Mouse (Mus musculus) liver, embryonic 12.5 days (tissue): Measurements from ENCODE around the gene Chka. TPM values are rescaled to one million over a fixed set of nuclear protein-coding genes. Genes with fewer than 3 reads are reported as not detected.

ENCODE experiments used
- ATAC-seq: fragments of 200-750 bp; cut with Nextera tagmentation; 2 replicates; pipeline ENCODE4 v1.8.0; 2017; ENCODE audit warnings: moderate number of reproducible peaks, mild to moderate bottlenecking, moderate library complexity
- H3K27ac ChIP-seq: fragments of 300-500 bp; sonication (generic); 2 replicates; pipeline ENCODE4 v1.5.1; 2016; ENCODE audit warnings: mild to moderate bottlenecking
- H3K27me3 ChIP-seq: fragments of 300-500 bp; sonication (generic); replicated peaks from 2 replicates; pipeline ENCODE4 v1.6.1; 2016; ENCODE audit warnings: mild to moderate bottlenecking, moderate library complexity
- H3K36me3 ChIP-seq: fragments of 300-500 bp; sonication (generic); 2 replicates; pipeline ENCODE4 v1.6.1; 2016; ENCODE audit warnings: mild to moderate bottlenecking, moderate library complexity
- H3K4me1 ChIP-seq: fragments of 300-500 bp; sonication (generic); 2 replicates; pipeline ENCODE4 v1.6.1; 2016
- H3K4me2 ChIP-seq: fragments of 300-500 bp; sonication (generic); 2 replicates; pipeline ENCODE4 v1.6.1; 2016; ENCODE audit warnings: mild to moderate bottlenecking, moderate library complexity
- H3K4me3 ChIP-seq: fragments of 300-500 bp; sonication (generic); 2 replicates; pipeline ENCODE4 v1.5.1; 2016; ENCODE audit warnings: mild to moderate bottlenecking, moderate library complexity
- H3K9ac ChIP-seq: fragments of 300-500 bp; sonication (generic); 2 replicates; pipeline ENCODE4 v1.6.1; 2016; ENCODE audit warnings: mild to moderate bottlenecking, moderate library complexity
- H3K9me3 ChIP-seq: fragments of 300-500 bp; sonication (generic); replicated peaks from 2 replicates; pipeline ENCODE4 v1.6.1; 2016; ENCODE audit warnings: mild to moderate bottlenecking, moderate library complexity
- WGBS: fragments of 180-500 bp; shearing (Covaris S2); methylation state at CpG from one replicate; pipeline ENCODE4 v1.1.7; 2016; ENCODE audit not compliant: insufficient replicate concordance; 5-methylcytosine and 5-hydroxymethylcytosine counted together
- polyA plus RNA-seq: library from polyadenylated mRNA; unstranded; fragments of >200 nt; fragmentation: Nextera tagmentation; extraction: Ambion mirVana; gene quantifications from 2 replicates; pipeline ENCODE4 v1.2.1, GENCODE M21; 2016

Chka gene
- polyA plus RNA-seq, 1 experiment from 2014 or later, result 26.7 TPM

GRCm38 (mm10) chr19:3895171-3895631 is 43.6 kb downstream of the Chka start:
- Histone ChIP-seq H3K4me2 (no peak overlapping the region), H3K4me3 (no peak overlapping the region), H3K4me1 (no peaks in the 10 kb centered on the region), H3K36me3 (peaks cover 96% of the 10 kb centered on the region), H3K27ac (no peak overlapping the region), H3K27me3 (no peaks in the 10 kb centered on the region), H3K9ac (no peak overlapping the region), H3K9me3 (no peaks in the 10 kb centered on the region)
- ATAC-seq, result peak; percentile 54
- 51% methylated on average over 3 of the region's 3 CpGs for WGBS

- peaks cover 88% of the 10 kb centered on the region for H3K36me3 ChIP-seq
- no peaks in the 10 kb centered on the region for H3K4me1 ChIP-seq
- no peak for ATAC-seq
- no peak overlapping the region for H3K4me2 ChIP-seq
- no peak overlapping the region for H3K27ac ChIP-seq
- H3K9ac ChIP-seq, result no peak overlapping the region
- H3K27me3 ChIP-seq, result no peaks in the 10 kb centered on the region
- no peaks in the 10 kb centered on the region for H3K9me3 ChIP-seq
- no peak overlapping the region for H3K4me3 ChIP-seq
- WGBS, result 80% methylated on average over 10 of the region's 10 CpGs
Measured at GRCm38 (mm10) chr19:3896208-3896607, 44.6 kb downstream of the Chka start.

DNA sequence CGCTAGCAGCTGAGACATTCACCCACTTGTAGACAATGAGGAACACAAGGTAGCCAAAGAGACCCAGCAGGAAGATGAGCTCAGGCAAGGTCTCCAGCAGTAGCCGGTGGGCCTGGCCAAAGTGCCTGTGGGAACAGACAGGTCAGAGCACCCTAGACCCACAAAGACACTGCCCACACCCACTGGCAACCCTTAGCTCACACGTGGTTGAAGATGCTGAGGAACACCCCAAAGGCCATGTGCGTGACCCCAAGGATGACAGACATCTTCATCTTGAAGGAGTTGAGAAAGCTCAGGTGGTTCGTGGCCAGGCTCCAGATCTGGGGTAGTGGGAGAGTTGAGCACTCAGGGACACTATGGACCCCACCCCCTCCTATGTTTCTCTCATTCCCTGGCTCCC is 46.0 kb downstream of the Chka start:
- ATAC-seq, result no peak
- Histone ChIP-seq H3K4me2 (no peak overlapping the region), H3K4me1 (0 out of 2 replicates have a peak, but pooled peaks cover under 1% of the 10 kb centered on the region), H3K9ac (no peak overlapping the region), H3K36me3 (peaks cover 89% of the 10 kb centered on the region), H3K9me3 (no peaks in the 10 kb centered on the region), H3K27me3 (no peaks in the 10 kb centered on the region), H3K27ac (no peak overlapping the region), H3K4me3 (no peak overlapping the region)
- WGBS, result 72% methylated on average over 5 of the region's 5 CpGs

GRCm38 (mm10) chr19:3898952-3899351 is 47.4 kb downstream of the Chka start:
- Histone ChIP-seq H3K4me2 (no peak overlapping the region), H3K27ac (no peak overlapping the region), H3K4me3 (no peak overlapping the region), H3K27me3 (no peaks in the 10 kb centered on the region), H3K9ac (no peak overlapping the region), H3K9me3 (no peaks in the 10 kb centered on the region), H3K4me1 (peaks cover 15% of the 10 kb centered on the region; the same call in 1 of the 2 replicates), H3K36me3 (peaks cover 89% of the 10 kb centered on the region)
- no peak for ATAC-seq
- WGBS, result 77% methylated on average over 7 of the region's 7 CpGs

- no peaks in the 10 kb centered on the region for H3K9me3 ChIP-seq
- no peak overlapping the region for H3K9ac ChIP-seq
- H3K4me3 ChIP-seq, result no peak overlapping the region
- no peak overlapping the region for H3K27ac ChIP-seq
- no peak for ATAC-seq
- no peaks in the 10 kb centered on the region for H3K27me3 ChIP-seq
- H3K4me1 ChIP-seq, result peaks cover 21% of the 10 kb centered on the region; the same call in 1 of the 2 replicates
- H3K36me3 ChIP-seq, result peaks cover 87% of the 10 kb centered on the region
- H3K4me2 ChIP-seq, result no peak overlapping the region
- 86% methylated on average over 4 of the region's 4 CpGs for WGBS
Measured at GRCm38 (mm10) chr19:3899618-3900017, 48.0 kb downstream of the Chka start.

DNA sequence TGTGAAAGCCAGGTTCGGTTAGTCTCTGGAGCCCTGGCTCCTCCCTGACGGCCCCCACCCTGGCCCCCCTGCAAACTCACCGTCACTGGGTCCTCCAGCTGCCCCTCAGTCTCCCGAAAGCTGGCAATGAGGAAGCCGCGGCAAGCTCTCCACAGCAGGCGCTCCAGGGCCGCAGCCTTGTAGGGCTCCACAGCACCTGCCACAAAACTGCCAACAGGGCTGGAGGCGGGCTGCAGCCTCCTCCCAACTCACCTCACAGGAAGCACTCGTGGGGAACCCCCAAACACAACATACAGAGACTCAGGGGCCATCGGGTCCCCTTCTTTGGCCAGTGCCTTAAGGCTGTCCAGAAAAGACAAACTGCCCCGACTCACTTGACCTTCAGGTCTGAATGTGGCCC is 51.4 kb downstream of the Chka start:
- Histone ChIP-seq H3K27me3 (no peaks in the 10 kb centered on the region), H3K9me3 (no peaks in the 10 kb centered on the region), H3K4me3 (no peak overlapping the region), H3K4me2 (no peak overlapping the region), H3K36me3 (peaks cover 56% of the 10 kb centered on the region), H3K9ac (no peak overlapping the region), H3K4me1 (peaks cover 55% of the 10 kb centered on the region), H3K27ac (no peak overlapping the region)
- no peak for ATAC-seq
- 73% methylated on average over 12 of the region's 12 CpGs for WGBS

- Histone ChIP-seq H3K9ac (no peak overlapping the region), H3K4me1 (peaks cover 56% of the 10 kb centered on the region), H3K36me3 (peaks cover 56% of the 10 kb centered on the region), H3K4me3 (no peak overlapping the region), H3K9me3 (no peaks in the 10 kb centered on the region), H3K27me3 (no peaks in the 10 kb centered on the region), H3K4me2 (0 out of 2 replicates have a peak overlapping the region, but pooled peaks have one; percentile 95), H3K27ac (no peak overlapping the region)
- no peak for ATAC-seq
- 84% methylated on average over 25 of the region's 25 CpGs for WGBS
Measured at GRCm38 (mm10) chr19:3903648-3904362, 52.2 kb downstream of the Chka start.

DNA sequence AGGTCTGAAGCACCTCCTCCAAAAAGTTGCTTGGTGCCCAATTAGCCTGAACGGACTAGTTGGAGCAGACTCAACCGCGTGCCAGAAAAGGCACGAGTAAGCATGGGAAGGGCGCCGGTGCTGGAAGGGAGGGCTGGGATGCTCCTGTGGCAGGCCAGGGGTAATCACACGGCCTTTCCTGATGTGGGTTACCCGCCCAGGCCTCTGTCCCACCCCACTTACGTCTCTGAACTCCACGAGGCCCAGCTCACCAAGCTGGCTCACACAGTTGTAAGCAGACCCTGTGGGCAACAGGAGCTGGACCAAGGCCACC is 52.7 kb downstream of the Chka start:
- Histone ChIP-seq H3K27me3 (no peaks in the 10 kb centered on the region), H3K9me3 (no peaks in the 10 kb centered on the region), H3K4me3 (no peak overlapping the region), H3K4me1 (peaks cover 56% of the 10 kb centered on the region), H3K9ac (no peak overlapping the region; the same call in 1 of the 2 replicates), H3K27ac (no peak overlapping the region), H3K4me2 (peak overlapping the region; percentile 95; the same call in 1 of the 2 replicates), H3K36me3 (peaks cover 56% of the 10 kb centered on the region)
- WGBS, result 68% methylated on average over 10 of the region's 10 CpGs
- ATAC-seq, result no peak

DNA sequence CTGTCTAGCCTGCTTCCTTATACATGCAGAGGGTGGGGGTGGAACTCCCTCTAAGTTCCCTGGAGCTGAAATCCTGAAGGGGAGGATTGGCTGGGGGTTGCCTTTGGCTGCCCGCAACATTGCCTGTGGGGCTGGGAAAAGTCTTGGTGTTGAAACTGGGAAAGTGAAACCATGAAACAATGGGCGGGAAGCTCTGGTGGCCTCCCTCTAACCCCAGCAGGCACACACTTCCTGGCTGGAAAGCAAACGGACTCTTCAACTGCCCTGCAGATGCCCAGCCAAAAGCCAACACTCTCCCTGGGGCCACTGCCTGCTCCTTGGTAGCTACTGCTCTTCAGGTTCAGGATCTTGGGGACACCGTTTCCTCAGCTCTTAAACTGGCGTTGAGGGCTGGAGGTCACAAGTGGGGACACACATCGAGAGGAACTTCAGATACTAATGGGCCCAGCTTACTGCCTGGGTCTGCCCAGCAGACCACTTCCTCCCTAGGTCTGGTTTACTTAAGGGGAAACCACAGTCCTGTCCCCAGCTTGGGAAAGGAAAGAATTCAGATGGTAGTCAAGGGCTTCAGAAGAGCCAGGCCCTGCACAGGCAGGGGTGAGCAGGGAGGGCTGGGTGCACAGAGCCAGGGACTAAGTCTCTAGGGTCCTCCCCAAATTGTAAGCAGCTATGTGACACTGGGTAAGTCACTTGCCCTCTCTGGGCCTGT is 53.8 kb downstream of the Chka start:
- H3K4me1 ChIP-seq, result peaks cover 56% of the 10 kb centered on the region
- no peak for ATAC-seq
- H3K27ac ChIP-seq, result peak overlapping the region; percentile 79
- no peaks in the 10 kb centered on the region for H3K9me3 ChIP-seq
- peak overlapping the region; percentile 55 for H3K9ac ChIP-seq
- WGBS, result 20% methylated on average over 6 of the region's 6 CpGs
- no peaks in the 10 kb centered on the region for H3K27me3 ChIP-seq
- H3K4me3 ChIP-seq, result peak overlapping the region; percentile 69
- peaks cover 60% of the 10 kb centered on the region for H3K36me3 ChIP-seq
- peak overlapping the region; percentile 95 for H3K4me2 ChIP-seq

DNA sequence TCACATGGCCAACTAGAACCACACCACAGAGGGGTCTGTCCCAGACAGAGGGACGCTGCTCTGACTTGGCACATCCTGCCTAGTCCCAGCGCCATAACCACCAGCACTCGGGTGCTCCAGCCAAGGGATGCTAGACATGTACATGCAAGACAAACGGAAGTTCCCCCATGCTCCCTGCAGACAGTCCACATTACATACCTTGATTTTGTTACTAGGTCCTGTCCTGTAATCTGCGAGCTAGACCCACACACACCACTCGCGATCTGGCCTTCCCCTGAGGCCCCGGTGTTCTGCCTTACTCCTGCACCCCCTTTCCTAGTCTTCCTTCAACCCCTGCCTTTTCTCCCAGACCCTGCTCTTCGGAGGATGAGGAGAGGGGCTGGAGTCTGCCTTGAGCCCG is 54.8 kb downstream of the Chka start:
- peaks cover 63% of the 10 kb centered on the region for H3K4me1 ChIP-seq
- peak overlapping the region; percentile 69 for H3K4me3 ChIP-seq
- no peaks in the 10 kb centered on the region for H3K9me3 ChIP-seq
- peak overlapping the region; percentile 95 for H3K4me2 ChIP-seq
- H3K9ac ChIP-seq, result peak overlapping the region; percentile 78
- H3K27me3 ChIP-seq, result no peaks in the 10 kb centered on the region
- peaks cover 65% of the 10 kb centered on the region for H3K36me3 ChIP-seq
- H3K27ac ChIP-seq, result peak overlapping the region; percentile 79
- 9% methylated on average over 10 of the region's 10 CpGs for WGBS
- ATAC-seq, result no peak

DNA sequence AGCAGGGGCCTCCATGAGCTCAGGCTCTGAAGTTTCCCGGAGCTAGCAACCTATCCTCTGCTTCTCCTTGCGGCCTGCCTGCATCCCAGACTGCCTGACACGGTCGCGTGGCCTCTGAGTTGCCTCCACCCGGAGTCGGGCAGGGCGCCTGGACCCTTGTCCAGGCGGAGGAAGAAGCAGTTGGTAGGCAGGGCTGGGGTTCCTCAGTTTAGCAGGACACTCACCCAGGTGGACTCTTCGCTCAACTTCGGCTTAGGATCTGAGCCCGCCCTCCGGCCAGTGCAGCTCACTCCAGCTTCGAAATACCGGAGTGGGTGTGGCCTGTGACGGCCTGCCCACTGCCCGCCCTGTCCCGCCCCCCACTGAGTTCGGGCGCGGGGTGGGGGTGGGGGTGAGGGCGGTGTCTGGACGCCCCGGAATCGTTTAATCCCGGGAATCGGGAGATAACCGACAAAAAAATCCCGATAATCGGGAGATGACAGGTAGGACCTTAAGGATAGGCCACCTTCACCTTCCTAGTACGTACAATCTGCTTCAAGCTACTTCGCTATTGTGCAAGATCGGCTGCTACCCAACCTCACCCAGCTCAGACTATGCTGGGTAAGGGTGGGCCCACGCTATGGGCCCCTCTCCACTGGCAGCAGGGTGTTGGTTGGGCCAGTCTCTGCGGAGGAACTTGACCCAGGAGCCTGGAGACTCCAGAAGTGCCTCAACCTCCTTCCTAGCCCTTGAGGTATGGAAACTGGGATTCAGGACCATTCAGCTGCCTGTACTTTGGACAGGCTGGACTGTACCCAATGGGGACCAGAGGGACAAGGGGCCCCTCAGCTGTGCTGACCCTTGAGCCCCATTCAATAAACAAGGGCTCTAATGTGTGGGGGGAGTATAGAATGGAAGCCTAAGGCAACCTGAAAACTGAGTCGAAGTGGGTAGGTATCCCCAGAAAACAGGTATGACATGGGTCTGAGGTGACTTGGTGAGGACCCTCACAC is 55.5 kb downstream of the Chka start, which contains the start of gene Tcirg1:
TSS of gene Tcirg1 (minus strand) at position 339 of the 992 bp plus-strand sequence.
- Histone ChIP-seq H3K4me3 (peak within 1 kb of the TSS; percentile 69), H3K4me1 (peaks cover 70% of the 10 kb centered on the region), H3K36me3 (peaks cover 57% of the 10 kb centered on the region), H3K27me3 (no peaks in the 10 kb centered on the region), H3K9me3 (no peaks in the 10 kb centered on the region), H3K4me2 (peak within 1 kb of the TSS; percentile 95), H3K9ac (peak within 1 kb of the TSS; percentile 78), H3K27ac (peak within 1 kb of the TSS; percentile 79)
- 3% methylated on average over 36 of the region's 36 CpGs for WGBS
- peak; percentile 88 for ATAC-seq
